In genomic region chr8:113984845-113985244, GRCm38 (mm10) we compare ENCODE assay signal across 8 mouse cellular contexts.
DNase-seq lines count a peak whose midpoint lies in the region; ATAC-seq and TF ChIP-seq lines count a peak whose summit lies in the region.

No protein-coding gene starts in this region.

- no peak overlapping the region for H3K9ac ChIP-seq in kidney, postnatal 0 days (ENCODE audit: low read depth, low read length)
- H3K9ac ChIP-seq in liver, adult 2 months (ENCODE audit: low read depth, low read length) = no peak overlapping the region

- DNase-seq in CD4-positive helper T cell, adult 2 months (ENCODE audit: low read depth, low spot score) = peak; percentile 21
- peak; percentile 55 for DNase-seq in R1 (ENCODE audit: low read depth, low spot score)
- peak; percentile 87 to 89 for DNase-seq in cerebellum, postnatal 10 days
- peak; percentile 20 to 54 for DNase-seq in frontal cortex, postnatal 25 days (ENCODE audit: low spot score in 2 of 2)
- DNase-seq in kidney, postnatal 0 days (ENCODE audit: low spot score) = peak; percentile 79
- DNase-seq in liver, adult 2 months (ENCODE audit: extremely low read depth, low read depth, low spot score) = peak; percentile 53
- peak; percentile 61 for DNase-seq in ovary, postnatal 36 days (ENCODE audit: low spot score)

- H3K27ac ChIP-seq in kidney, postnatal 0 days = no peak overlapping the region
- H3K27ac ChIP-seq in liver, adult 2 months (replicated peaks; ENCODE audit: insufficient read depth, low read depth, low read length) = no peak overlapping the region

- no peak overlapping the region for H3K4me3 ChIP-seq in kidney, postnatal 0 days (replicated peaks; ENCODE audit: low read depth, low read length)
- H3K4me3 ChIP-seq in liver, adult 2 months (ENCODE audit: insufficient read depth, low read depth, low read length) = no peak overlapping the region

- H3K9me3 ChIP-seq in kidney, postnatal 0 days (replicated peaks; ENCODE audit: low read length) = no peaks in the 10 kb centered on the region; the same call in 1 of the 2 replicates

- peak; percentile 88 for TF ChIP-seq CTCF in kidney, postnatal 0 days (IDR thresholded peaks at IDR 0.05; ENCODE audit: low read depth)
- peak; percentile 91 for TF ChIP-seq CTCF in liver, adult 2 months (IDR thresholded peaks at IDR 0.05; ENCODE audit: low read depth, low read length)

- 0 out of 2 replicates have a peak, but pooled peaks cover 4% of the 10 kb centered on the region for H3K27me3 ChIP-seq in kidney, postnatal 0 days (ENCODE audit: insufficient read depth, low read length)
- 0 out of 2 replicates have a peak, but pooled peaks cover 3% of the 10 kb centered on the region for H3K27me3 ChIP-seq in liver, adult 2 months (ENCODE audit: control insufficient read depth, insufficient read depth, low read length)

- H3K36me3 ChIP-seq in kidney, postnatal 0 days (ENCODE audit: insufficient read depth, low read length) = no peaks in the 10 kb centered on the region
- H3K36me3 ChIP-seq in liver, adult 2 months (ENCODE audit: control insufficient read depth, insufficient read depth, low read length) = no peaks in the 10 kb centered on the region

- 4% methylated on average over 10 of the region's 10 CpGs for WGBS in kidney, postnatal 0 days
- 6% methylated on average over 10 of the region's 10 CpGs for WGBS in liver, adult 2 months

- TF ChIP-seq POLR2A in liver, adult 2 months (IDR thresholded peaks at IDR 0.05; ENCODE audit: extremely low read depth, insufficient read depth, low read length) = no peak

- ATAC-seq in kidney, postnatal 0 days (replicated peaks; ENCODE audit: low FRiP score, low read depth) = no peak; the same call in 1 of the 2 replicates
- no peak for ATAC-seq in monocyte, adult 5-6 weeks (replicated peaks; ENCODE audit: insufficient number of reproducible peaks, low FRiP score, low TSS enrichment, poor library complexity, severe bottlenecking)

- peak overlapping the region; percentile 6 for H3K4me2 ChIP-seq in kidney, postnatal 0 days (ENCODE audit: low read length)

- 0 out of 2 replicates have a peak, but pooled peaks cover 3% of the 10 kb centered on the region for H3K4me1 ChIP-seq in kidney, postnatal 0 days (replicated peaks; ENCODE audit: insufficient read depth, low read length)
- no peaks in the 10 kb centered on the region for H3K4me1 ChIP-seq in liver, adult 2 months (ENCODE audit: control insufficient read depth, insufficient read depth, low read length)

- no peaks in the 10 kb centered on the region for H3K79me2 ChIP-seq in liver, adult 2 months (ENCODE audit: control insufficient read depth, insufficient read depth, low read length)

Comparison
In these comparisons a context has a peak if more than half of its experiments do, and no peak if none do; other contexts are left out.
1. DNase-seq: peak in every context shown above with its lines; median percentile 88 in cerebellum, postnatal 10 days; 79 in kidney, postnatal 0 days; 61 in ovary, postnatal 36 days; 55 in R1; 53 in liver, adult 2 months; 37 in frontal cortex, postnatal 25 days; 21 in CD4-positive helper T cell, adult 2 months.